Mouse (Mus musculus): ENCODE data around the gene Slc13a2.

The Slc13a2 gene

DNA sequence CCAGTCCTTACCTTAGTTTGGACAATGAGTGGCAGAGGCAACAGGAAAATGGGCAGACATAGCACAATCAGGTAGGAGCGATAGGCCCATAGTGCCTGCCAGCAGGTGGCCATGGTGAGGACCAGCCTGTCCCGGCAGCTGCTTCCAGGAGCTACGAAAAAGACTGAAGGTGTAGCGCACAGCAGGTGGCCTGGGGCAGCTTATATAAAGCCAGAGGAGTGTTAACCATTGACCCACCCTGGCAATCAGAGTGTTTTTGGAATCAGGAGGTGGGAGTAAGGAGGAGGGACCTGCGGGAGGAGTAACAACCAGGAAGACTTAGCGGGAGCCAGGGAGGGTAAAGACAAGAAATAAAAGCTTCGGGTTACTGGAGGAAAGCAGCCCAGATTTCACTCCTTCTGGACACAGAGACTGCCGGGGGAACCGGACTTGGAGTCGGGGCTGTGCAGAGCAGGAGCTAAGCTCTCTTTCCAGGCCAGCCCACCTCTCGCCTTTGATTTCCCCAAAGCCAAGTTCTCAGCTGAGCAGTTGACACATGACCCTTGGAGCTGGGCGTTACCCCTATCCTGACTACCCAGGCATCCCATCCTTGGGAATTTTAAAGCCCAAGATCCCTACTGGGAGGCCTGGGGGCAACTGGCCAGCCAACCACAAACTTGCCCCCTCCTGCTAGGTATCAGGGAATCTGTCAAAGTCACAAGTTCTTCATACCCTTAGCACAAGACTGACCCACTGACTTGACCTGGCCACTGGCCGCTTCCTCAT is at the start of gene Slc13a2:
TSS of gene Slc13a2 (minus strand) at position 163 of the 765 bp plus-strand sequence.
- no peak for DNase-seq

GRCm38 (mm10) chr11:78471326-78472103 is 49.5 kb upstream of the Slc13a2 start:
- DNase-seq: no peak

- DNase-seq: no peak
These were observed 45.9 kb upstream of the Slc13a2 start for GRCm38 (mm10) chr11:78467932-78468331.

DNA sequence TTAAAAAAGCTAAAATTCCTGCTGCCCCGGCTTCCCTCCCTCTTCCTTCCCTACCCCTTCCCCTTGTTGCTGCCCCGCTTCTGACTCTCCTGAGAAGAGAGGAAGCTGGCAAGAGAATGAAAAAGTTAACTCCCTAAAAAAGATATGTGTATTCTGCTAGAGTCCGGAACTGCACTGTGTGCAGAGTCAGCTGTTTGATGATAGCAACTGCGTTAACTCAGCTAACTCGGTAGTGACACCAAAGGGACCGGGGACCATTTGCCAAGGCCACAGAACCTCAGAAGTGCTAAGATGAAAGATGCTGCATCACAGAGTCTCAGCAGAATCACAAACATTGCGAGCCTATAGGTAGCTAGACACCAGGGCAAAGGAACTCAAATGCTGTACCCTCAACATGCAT is 45.5 kb upstream of the Slc13a2 start:
- DNase-seq: no peak

GRCm38 (mm10) chr11:78466242-78466912 is 44.4 kb upstream of the Slc13a2 start:
- DNase-seq: no peak

DNA sequence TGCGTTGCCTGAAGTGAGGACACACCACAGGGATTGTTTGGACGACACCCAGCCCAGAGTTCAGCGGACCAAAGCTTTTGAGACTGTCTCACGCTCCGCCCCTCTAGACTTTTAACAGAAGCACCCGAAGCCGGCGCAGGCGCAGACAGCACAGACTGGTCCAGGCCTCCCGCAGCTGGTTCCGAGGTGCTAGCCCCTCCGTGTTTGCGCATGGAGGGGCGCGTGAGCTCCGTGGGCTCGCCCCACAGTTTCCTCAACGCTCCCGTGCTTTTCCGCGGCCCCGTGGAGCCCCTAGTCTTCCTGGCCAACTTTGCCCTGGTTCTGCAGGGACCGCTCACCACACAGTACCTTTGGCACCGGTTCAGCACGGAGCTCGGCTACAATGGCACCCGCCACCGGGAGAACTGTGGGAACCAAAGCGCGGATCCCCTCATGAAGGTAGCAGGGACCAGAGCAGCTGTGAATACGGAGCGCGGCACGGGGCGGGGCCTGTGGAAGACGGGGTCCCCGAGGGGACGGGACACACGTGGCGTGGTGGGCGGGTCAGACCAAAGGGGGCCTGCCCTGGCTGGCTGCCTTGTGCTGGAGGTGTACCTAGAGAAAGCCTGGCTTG is 43.7 kb upstream of the Slc13a2 start, which contains the start of gene Slc46a1:
TSS of gene Slc46a1 (plus strand) at position 130 of the 613 bp plus-strand sequence.
- peak; percentile 81 to 86 for DNase-seq

- DNase-seq: no peak
These were observed 43.1 kb upstream of the Slc13a2 start for GRCm38 (mm10) chr11:78465116-78465515.

DNA sequence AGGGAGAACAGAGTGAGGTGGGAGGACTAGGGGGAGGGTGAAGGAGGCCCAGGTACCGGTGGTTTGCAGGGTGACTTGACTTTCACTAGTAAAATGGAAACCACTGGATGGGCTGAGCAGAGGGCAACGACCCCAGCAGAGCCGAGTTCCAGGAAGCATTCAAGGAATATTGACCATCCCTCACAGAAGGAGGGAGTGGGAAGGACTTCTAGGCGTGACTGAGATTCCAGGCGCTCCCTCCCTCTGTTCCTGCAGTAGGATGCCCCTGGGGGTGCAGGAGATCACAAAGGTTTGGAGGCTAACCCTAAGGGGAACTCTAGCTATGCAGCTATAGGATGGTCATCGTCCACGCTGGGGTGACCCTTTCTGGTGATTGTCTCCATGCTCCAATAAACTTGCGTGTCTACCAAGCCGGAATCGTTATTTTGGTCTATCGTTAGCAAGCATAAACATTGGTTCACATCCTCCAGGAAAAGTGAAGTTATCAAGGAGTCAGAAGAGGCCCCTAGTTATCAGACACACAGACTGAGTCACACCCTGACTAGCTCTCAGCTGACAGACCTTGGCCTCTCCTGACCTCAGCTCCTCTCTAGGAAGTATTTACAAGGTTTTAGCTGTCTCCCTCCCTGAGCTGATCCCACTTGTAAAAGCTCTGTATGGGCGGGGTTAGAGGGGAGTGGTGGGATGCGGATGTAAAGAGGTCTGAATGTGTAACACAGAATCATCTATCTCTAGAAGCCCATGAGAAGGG is 41.4 kb upstream of the Slc13a2 start:
- DNase-seq: no peak

GRCm38 (mm10) chr11:78462669-78463068 is 40.7 kb upstream of the Slc13a2 start:
- DNase-seq: no peak

DNA sequence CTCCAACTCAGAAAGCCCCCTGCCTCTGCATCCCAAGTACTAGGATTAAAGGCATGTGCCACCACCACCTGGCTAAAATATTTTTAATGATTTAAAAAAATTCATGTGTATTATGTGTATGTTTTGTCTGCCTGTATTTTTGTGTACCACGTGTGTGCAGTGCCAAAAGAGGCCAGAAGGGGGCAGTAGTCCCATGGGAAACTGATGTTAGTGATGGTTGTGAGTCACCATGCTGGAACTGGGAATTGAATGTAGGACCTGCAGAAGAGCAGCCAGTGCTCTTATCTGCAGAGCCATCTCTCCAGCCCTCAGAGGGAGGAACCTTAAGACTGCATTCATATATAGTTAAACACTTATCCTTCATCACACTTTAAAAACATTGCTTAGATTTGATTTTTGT is 39.9 kb upstream of the Slc13a2 start:
- no peak for DNase-seq

DNA sequence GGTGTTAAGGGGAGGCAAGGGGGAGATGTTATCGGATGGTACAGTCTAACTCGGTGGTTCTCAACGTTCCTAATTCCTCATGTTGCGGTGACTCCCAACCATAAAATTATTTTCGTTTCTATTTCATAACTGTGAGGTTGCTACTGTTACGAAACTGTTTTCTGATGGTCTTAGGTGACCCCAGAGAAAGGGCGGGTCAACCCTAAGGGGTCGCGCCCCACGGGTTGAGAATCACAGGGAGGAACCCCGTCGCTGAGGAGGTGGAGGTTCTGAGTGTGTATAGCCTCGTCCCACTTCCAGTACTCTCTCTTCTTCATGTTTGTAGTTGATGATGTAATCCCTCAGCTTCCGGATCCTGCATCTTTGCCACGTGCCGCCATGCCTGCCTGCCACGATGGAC is 36.7 kb upstream of the Slc13a2 start:
- DNase-seq: no peak

GRCm38 (mm10) chr11:78455308-78455707 is 33.3 kb upstream of the Slc13a2 start:
- peak; percentile 29 to 32 for DNase-seq

- no peak for DNase-seq
These were observed 32.3 kb upstream of the Slc13a2 start for GRCm38 (mm10) chr11:78454276-78454675.

DNA sequence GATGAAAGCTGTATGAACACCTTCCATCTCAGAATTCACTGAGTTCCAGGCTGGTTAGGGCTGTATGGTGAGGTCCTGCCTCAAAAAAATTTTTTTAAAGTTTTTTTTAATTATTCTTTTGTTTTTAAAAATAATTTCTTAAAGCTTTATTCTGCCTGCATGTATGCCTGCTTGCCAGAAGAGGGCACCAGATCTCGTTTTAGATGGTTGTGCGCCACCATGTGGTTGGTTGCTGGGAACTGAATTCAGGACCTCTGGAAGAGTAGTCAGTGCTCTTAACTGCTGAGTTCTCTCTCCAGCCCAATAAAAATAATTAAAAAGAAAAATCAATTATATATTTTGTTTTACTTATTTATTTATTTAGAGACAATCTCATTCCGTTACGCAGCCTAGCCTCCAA is 31.7 kb upstream of the Slc13a2 start:
- DNase-seq: peak; percentile 64 to 67

DNA sequence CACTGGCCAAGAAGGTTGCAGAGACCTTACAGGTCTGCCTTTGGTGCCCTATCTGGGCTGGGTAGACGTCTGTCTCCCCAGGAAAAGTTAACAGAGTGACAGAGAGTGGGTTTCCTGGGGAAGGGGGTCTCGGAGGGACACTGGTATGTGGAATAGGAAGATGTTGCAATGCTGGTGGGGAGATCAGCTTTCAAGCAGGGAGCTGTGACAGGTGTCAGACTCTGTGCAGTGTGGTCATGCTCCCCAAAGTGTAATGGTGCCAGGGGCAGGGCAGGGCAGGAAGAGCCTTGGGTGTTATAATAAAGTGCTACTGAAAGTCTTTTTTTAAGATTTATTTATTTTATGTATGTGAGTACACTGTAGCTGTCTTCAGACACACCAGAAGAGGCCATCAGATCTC is 28.3 kb upstream of the Slc13a2 start:
- no peak for DNase-seq

- DNase-seq: no peak
These were observed 26.2 kb upstream of the Slc13a2 start for GRCm38 (mm10) chr11:78448242-78448641.

DNA sequence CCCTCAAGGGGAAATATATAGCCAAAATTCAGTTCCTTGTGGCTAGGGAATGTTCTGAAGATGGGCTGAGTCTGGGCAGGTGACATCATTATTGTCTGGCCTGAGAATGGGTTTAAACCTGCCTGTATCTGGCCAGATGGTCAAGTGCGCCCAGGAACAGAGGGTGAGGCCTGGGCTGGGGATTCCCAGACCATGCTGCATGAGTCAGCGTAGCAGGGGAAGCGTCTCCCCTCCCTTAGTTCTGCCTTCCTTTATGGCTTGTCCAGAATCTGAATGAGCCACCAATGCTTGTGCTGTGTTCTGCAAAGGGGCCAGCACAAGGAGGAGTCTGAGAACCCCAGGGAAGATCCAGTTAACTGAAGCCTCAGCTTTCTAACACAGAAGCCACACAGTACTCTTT is 25.2 kb upstream of the Slc13a2 start:
- DNase-seq: no peak

GRCm38 (mm10) chr11:78443115-78443514 is 21.1 kb upstream of the Slc13a2 start:
- DNase-seq: peak in 1 of 2 experiments; percentile 47

DNA sequence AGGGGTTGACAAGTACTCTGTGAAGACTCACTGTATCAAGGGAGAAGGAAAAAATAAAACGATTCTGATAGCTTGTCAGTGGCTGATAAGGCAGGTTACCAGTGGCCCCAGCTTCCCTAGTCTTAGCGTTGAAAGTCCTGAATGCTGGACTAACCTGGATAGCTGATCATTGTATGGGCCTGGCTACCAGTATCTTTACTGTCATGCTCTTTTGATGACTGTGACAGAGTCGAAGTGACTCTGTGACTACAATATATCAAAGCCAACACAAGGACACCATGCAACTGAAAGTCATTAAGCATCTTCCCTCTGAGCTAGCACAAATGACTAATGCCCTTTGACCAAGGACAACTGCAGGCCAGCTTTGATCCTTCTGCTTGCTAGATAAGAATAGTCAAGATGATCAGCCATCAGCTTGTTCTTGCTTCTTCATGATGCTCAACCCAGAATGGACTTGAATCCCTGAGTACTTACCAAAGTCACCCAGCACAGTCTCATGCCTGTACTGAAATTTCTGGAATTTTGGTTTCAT is 16.4 kb upstream of the Slc13a2 start:
- DNase-seq: no peak

DNA sequence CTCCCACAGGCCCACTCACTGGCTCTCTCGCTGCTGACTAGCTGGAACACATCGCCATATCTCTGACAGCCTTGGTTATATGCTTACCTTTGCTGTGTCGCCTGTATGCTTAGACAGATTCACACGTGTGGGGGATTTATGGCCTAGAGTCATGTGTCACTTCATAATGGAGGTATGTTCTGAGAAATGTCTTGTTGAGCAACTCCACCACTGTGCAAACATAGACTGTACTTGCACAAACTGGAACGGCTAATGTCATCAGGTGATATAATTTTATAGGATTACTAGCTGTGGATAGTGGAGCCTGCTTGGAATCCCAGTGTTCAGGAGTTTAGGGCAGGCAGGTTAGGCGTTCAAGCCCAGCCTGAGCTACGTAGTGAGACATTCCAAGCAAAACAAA is 15.2 kb upstream of the Slc13a2 start:
- DNase-seq: no peak

DNA sequence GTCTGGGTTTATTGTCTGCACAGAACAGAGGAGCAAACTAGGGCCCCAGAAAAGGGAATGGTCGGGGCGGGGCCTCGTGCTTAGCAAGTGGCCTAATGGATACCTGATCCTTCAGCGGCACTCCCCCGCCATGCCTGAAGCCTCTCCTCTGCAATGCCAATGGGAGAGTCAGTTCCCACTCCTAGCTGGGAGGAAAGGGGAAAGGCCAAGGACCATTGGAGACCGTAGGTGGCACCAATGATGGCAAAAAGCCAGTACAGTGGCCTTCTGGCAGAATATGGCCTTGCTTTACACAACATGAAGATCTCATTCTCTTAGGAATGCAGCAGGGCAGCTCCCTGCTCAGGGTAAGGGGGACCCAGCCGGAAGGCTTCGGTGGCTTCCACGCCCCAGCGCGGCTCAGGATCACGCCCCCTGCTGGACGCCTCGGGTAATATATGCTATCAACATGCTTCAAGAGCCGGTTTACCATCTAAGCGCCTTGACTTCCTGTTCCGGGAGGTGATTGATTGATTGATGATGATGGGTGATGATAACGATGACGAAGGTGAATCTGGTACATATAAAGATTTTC is 13.8 kb upstream of the Slc13a2 start:
- DNase-seq: peak; percentile 53 to 69

DNA sequence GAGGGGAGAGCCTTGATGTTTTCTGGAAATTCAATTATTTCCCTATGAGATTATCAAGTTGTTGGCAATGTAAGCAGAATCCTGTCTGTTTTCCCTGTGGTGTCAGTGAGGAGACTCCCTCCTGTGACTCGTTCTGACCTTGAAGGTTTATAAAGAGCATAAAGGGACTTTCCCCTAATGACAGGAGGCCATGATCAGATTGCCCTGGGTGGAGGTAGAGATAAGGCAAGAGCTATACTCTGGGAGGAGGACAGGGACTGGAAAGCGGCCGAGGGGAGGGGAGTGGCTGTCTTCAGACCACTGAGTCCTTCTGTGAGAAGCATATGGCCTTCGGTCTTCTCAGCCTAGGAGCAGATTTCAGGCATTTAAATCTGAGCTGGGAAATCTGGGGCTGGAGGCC is 12.0 kb upstream of the Slc13a2 start:
- no peak for DNase-seq

All from lung, adult 18-20 months (tissue).